Mouse (Mus musculus): ENCODE measurements around the gene Farsb. TPM values are rescaled to one million over a fixed set of nuclear protein-coding genes. Genes with fewer than 3 reads are reported as not detected.
A peak's percentile ranks its signal among the peaks of the same experiment; 100 is the strongest.

Farsb gene
- polyA plus RNA-seq, 1 experiment from 2014 or later, result 142 TPM

GRCm38 (mm10) chr1:78472441-78472840, 16.3 kb downstream of the Farsb start:
- no peaks in the 10 kb centered on the region for H3K9me3 ChIP-seq
- 0 out of 2 replicates have a peak, but pooled peaks cover 3% of the 10 kb centered on the region for H3K4me1 ChIP-seq
- WGBS, result 90% methylated on average over 5 of the region's 5 CpGs
- H3K27me3 ChIP-seq, result no peaks in the 10 kb centered on the region
- peaks cover 54% of the 10 kb centered on the region for H3K36me3 ChIP-seq
- no peak overlapping the region for H3K27ac ChIP-seq
- no peak overlapping the region for H3K4me3 ChIP-seq
- no peak overlapping the region for H3K4me2 ChIP-seq
- H3K9ac ChIP-seq, result no peak overlapping the region
- no peak for ATAC-seq (ENCODE audit: insufficient number of reproducible peaks, insufficient read depth, low FRiP score, low TSS enrichment, low read depth)

GRCm38 (mm10) chr1:78454659-78455058, 34.0 kb downstream of the Farsb start:
- Histone ChIP-seq H3K4me2 (no peak overlapping the region), H3K27ac (no peak overlapping the region), H3K9ac (no peak overlapping the region), H3K9me3 (no peaks in the 10 kb centered on the region), H3K27me3 (no peaks in the 10 kb centered on the region), H3K36me3 (peaks cover 78% of the 10 kb centered on the region), H3K4me1 (peaks cover 14% of the 10 kb centered on the region), H3K4me3 (no peak overlapping the region)
- WGBS, result 23% methylated on average over 7 of the region's 7 CpGs
- no peak for ATAC-seq (ENCODE audit: insufficient number of reproducible peaks, insufficient read depth, low FRiP score, low TSS enrichment, low read depth)

- peaks cover 70% of the 10 kb centered on the region for H3K36me3 ChIP-seq
- ATAC-seq (ENCODE audit: insufficient number of reproducible peaks, insufficient read depth, low FRiP score, low TSS enrichment, low read depth), result no peak
- no peaks in the 10 kb centered on the region for H3K9me3 ChIP-seq
- no peaks in the 10 kb centered on the region for H3K27me3 ChIP-seq
- peaks cover 15% of the 10 kb centered on the region for H3K4me1 ChIP-seq
- no peak overlapping the region for H3K4me2 ChIP-seq
- WGBS, result 77% methylated on average over 8 of the region's 8 CpGs
- H3K9ac ChIP-seq, result no peak overlapping the region
- no peak overlapping the region for H3K4me3 ChIP-seq
- H3K27ac ChIP-seq, result no peak overlapping the region
Observed at GRCm38 (mm10) chr1:78453886-78454285, 34.8 kb downstream of the Farsb start.

GRCm38 (mm10) chr1:78452544-78452943, 36.2 kb downstream of the Farsb start:
- no peak overlapping the region for H3K27ac ChIP-seq
- H3K27me3 ChIP-seq, result no peaks in the 10 kb centered on the region
- no peak for ATAC-seq (ENCODE audit: insufficient number of reproducible peaks, insufficient read depth, low FRiP score, low TSS enrichment, low read depth)
- peaks cover 58% of the 10 kb centered on the region for H3K36me3 ChIP-seq
- no peaks in the 10 kb centered on the region for H3K9me3 ChIP-seq
- no peak overlapping the region for H3K9ac ChIP-seq
- H3K4me3 ChIP-seq, result no peak overlapping the region
- peaks cover 27% of the 10 kb centered on the region for H3K4me1 ChIP-seq
- no peak overlapping the region for H3K4me2 ChIP-seq
- 83% methylated on average over 6 of the region's 6 CpGs for WGBS

GRCm38 (mm10) chr1:78451070-78451854, 37.4 kb downstream of the Farsb start:
- Histone ChIP-seq H3K9me3 (no peaks in the 10 kb centered on the region), H3K27me3 (no peaks in the 10 kb centered on the region), H3K9ac (no peak overlapping the region; the same call in 1 of the 2 replicates), H3K36me3 (peaks cover 54% of the 10 kb centered on the region), H3K27ac (peak overlapping the region; percentile 35; the same call in 1 of the 2 replicates), H3K4me2 (no peak overlapping the region), H3K4me3 (no peak overlapping the region), H3K4me1 (peaks cover 32% of the 10 kb centered on the region)
- no peak for ATAC-seq (ENCODE audit: insufficient number of reproducible peaks, insufficient read depth, low FRiP score, low TSS enrichment, low read depth)
- 61% methylated on average over 12 of the region's 12 CpGs for WGBS

- peaks cover 35% of the 10 kb centered on the region for H3K4me1 ChIP-seq
- peaks cover 44% of the 10 kb centered on the region for H3K36me3 ChIP-seq
- no peaks in the 10 kb centered on the region for H3K27me3 ChIP-seq
- H3K4me3 ChIP-seq, result no peak overlapping the region
- no peak overlapping the region for H3K9ac ChIP-seq
- peak; percentile 59 for ATAC-seq (ENCODE audit: insufficient number of reproducible peaks, insufficient read depth, low FRiP score, low TSS enrichment, low read depth)
- H3K9me3 ChIP-seq, result no peaks in the 10 kb centered on the region
- 23% methylated on average over 1 of the region's 1 CpGs for WGBS
- no peak overlapping the region for H3K4me2 ChIP-seq
- H3K27ac ChIP-seq, result peak overlapping the region; percentile 74
Observed at GRCm38 (mm10) chr1:78448091-78448490, 40.6 kb downstream of the Farsb start.

- WGBS, result 85% methylated on average over 6 of the region's 6 CpGs
Observed at GRCm38 (mm10) chr1:78446742-78447141, 42.0 kb downstream of the Farsb start.

GRCm38 (mm10) chr1:78446232-78446631, 42.5 kb downstream of the Farsb start:
- Histone ChIP-seq H3K36me3 (peaks cover 40% of the 10 kb centered on the region), H3K4me2 (no peak overlapping the region), H3K9ac (no peak overlapping the region), H3K4me3 (no peak overlapping the region), H3K4me1 (peaks cover 24% of the 10 kb centered on the region), H3K27me3 (no peaks in the 10 kb centered on the region), H3K9me3 (no peaks in the 10 kb centered on the region), H3K27ac (no peak overlapping the region)
- 67% methylated on average over 8 of the region's 8 CpGs for WGBS
- no peak for ATAC-seq (ENCODE audit: insufficient number of reproducible peaks, insufficient read depth, low FRiP score, low TSS enrichment, low read depth)

More at GRCm38 (mm10) chr1:78446742-78447141, 42.0 kb downstream of the Farsb start:
- no peaks in the 10 kb centered on the region for H3K9me3 ChIP-seq
- peaks cover 40% of the 10 kb centered on the region for H3K36me3 ChIP-seq
- ATAC-seq (ENCODE audit: insufficient number of reproducible peaks, insufficient read depth, low FRiP score, low TSS enrichment, low read depth), result no peak
- no peak overlapping the region for H3K4me3 ChIP-seq
- no peaks in the 10 kb centered on the region for H3K27me3 ChIP-seq
- H3K4me1 ChIP-seq, result peaks cover 29% of the 10 kb centered on the region
- H3K27ac ChIP-seq, result no peak overlapping the region
- no peak overlapping the region for H3K9ac ChIP-seq
- no peak overlapping the region for H3K4me2 ChIP-seq

GRCm38 (mm10) chr1:78443056-78443455, 45.6 kb downstream of the Farsb start:
- H3K27me3 ChIP-seq, result no peaks in the 10 kb centered on the region
- WGBS, result 54% methylated on average over 7 of the region's 7 CpGs
- H3K9ac ChIP-seq, result no peak overlapping the region
- no peak overlapping the region for H3K4me3 ChIP-seq
- H3K4me2 ChIP-seq, result no peak overlapping the region
- H3K4me1 ChIP-seq, result peaks cover 30% of the 10 kb centered on the region
- no peak for ATAC-seq (ENCODE audit: insufficient number of reproducible peaks, insufficient read depth, low FRiP score, low TSS enrichment, low read depth)
- no peak overlapping the region for H3K27ac ChIP-seq
- no peaks in the 10 kb centered on the region for H3K9me3 ChIP-seq
- peaks cover 39% of the 10 kb centered on the region for H3K36me3 ChIP-seq

GRCm38 (mm10) chr1:78440716-78441115, 48.0 kb downstream of the Farsb start:
- H3K36me3 ChIP-seq, result peaks cover 35% of the 10 kb centered on the region
- WGBS, result 67% methylated on average over 8 of the region's 8 CpGs
- peaks cover 21% of the 10 kb centered on the region for H3K4me1 ChIP-seq
- H3K27ac ChIP-seq, result peak overlapping the region; percentile 60; the same call in 1 of the 2 replicates
- H3K4me3 ChIP-seq, result no peak overlapping the region
- no peaks in the 10 kb centered on the region for H3K9me3 ChIP-seq
- no peak overlapping the region for H3K9ac ChIP-seq
- H3K4me2 ChIP-seq, result no peak overlapping the region
- ATAC-seq (ENCODE audit: insufficient number of reproducible peaks, insufficient read depth, low FRiP score, low TSS enrichment, low read depth), result no peak
- no peaks in the 10 kb centered on the region for H3K27me3 ChIP-seq

GRCm38 (mm10) chr1:78437150-78437549, 51.5 kb downstream of the Farsb start:
- H3K36me3 ChIP-seq, result peaks cover 26% of the 10 kb centered on the region
- no peak overlapping the region for H3K4me3 ChIP-seq
- WGBS, result 76% methylated on average over 3 of the region's 3 CpGs
- H3K27ac ChIP-seq, result no peak overlapping the region
- no peaks in the 10 kb centered on the region for H3K27me3 ChIP-seq
- H3K4me1 ChIP-seq, result peaks cover 15% of the 10 kb centered on the region
- no peak for ATAC-seq (ENCODE audit: insufficient number of reproducible peaks, insufficient read depth, low FRiP score, low TSS enrichment, low read depth)
- H3K4me2 ChIP-seq, result no peak overlapping the region
- no peak overlapping the region for H3K9ac ChIP-seq
- H3K9me3 ChIP-seq, result no peaks in the 10 kb centered on the region

GRCm38 (mm10) chr1:78436445-78436844, 52.3 kb downstream of the Farsb start:
- no peak for ATAC-seq (ENCODE audit: insufficient number of reproducible peaks, insufficient read depth, low FRiP score, low TSS enrichment, low read depth)
- 89% methylated on average over 1 of the region's 1 CpGs for WGBS

More at GRCm38 (mm10) chr1:78436445-78436844, 52.3 kb downstream of the Farsb start:
- peaks cover 17% of the 10 kb centered on the region for H3K4me1 ChIP-seq
- no peaks in the 10 kb centered on the region for H3K9me3 ChIP-seq
- peaks cover 21% of the 10 kb centered on the region for H3K36me3 ChIP-seq
- H3K4me3 ChIP-seq, result no peak overlapping the region
- no peak overlapping the region for H3K27ac ChIP-seq
- H3K27me3 ChIP-seq, result no peaks in the 10 kb centered on the region
- H3K4me2 ChIP-seq, result no peak overlapping the region
- H3K9ac ChIP-seq, result no peak overlapping the region

All from embryonic facial prominence, embryonic 13.5 days (tissue).